Mouse (Mus musculus): ENCODE measurements around the gene Gng5.

- TF ChIP-seq POLR2A (IDR thresholded peaks at IDR 0.05; ENCODE audit: borderline replicate concordance, extremely low read depth, insufficient read depth, insufficient read length, poor library complexity, severe bottlenecking), result no peak
- TF ChIP-seq CTCF (IDR thresholded peaks at IDR 0.05; ENCODE audit: borderline replicate concordance, extremely low read depth, insufficient read depth, insufficient read length), result no peak
Measured at GRCm38 (mm10) chr3:146534986-146535385, 35.4 kb downstream of the Gng5 start.
